Mouse (Mus musculus) kidney, postnatal 10 days (tissue): Measurements from ENCODE around the gene Sema3a.
"Not testable (repeated sequence)": the region's sequence is repeated elsewhere in the genome, so short reads cannot be mapped to it uniquely, and the experiment has no call there.

ENCODE experiments used
- DNase-seq: peaks from one replicate; pipeline ENCODE4 v3.0.0; 2021; ENCODE audit warnings: mixed read lengths

Sema3a gene

GRCm38 (mm10) chr5:13431827-13432226 lies 306.6 kb downstream of the Sema3a start:
- no peak for DNase-seq

GRCm38 (mm10) chr5:13432574-13432973 lies 307.4 kb downstream of the Sema3a start:
- no peak for DNase-seq

DNA sequence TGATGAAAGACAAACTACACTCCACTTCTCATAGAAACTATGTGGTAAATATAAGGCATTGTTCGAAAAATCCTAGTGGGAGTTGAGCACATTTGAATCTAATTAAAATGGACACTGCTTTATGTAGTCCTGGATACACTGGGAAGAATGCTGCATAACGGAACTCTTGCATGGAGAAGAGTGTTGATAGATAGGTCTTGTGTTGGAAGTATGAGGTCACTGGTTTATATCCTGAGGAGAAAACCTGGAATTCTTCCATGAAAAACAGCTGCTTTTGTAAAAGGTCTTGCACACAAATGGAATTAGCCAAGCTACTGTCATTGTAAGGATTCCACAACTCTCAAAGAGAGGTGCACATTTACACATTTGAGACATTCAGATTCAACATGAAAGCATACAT lies 308.1 kb downstream of the Sema3a start:
- DNase-seq = no peak

DNA sequence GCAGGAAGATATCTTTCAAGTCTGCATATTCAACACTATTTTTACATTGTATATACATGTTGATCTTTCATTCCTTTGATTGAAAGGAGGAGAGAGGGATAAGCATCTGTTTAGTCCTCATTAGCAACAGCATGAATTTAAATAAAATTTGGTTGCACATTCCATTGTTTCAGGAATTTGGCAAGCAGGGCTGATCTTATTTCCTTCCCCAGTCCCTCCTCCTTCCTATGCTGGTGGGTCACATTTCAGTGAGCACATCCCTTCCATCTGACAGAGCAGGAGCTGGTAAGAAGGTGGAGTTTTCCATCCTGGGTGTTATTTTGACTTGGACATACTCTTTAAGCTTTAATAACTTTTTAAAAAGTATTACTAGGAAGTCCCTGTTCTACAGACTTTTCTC lies 315.9 kb downstream of the Sema3a start:
- peak; percentile 15 for DNase-seq

- DNase-seq = no peak
These were observed 335.2 kb downstream of the Sema3a start for GRCm38 (mm10) chr5:13460182-13461001.

GRCm38 (mm10) chr5:13468856-13469255 lies 343.6 kb downstream of the Sema3a start:
- no peak for DNase-seq

DNA sequence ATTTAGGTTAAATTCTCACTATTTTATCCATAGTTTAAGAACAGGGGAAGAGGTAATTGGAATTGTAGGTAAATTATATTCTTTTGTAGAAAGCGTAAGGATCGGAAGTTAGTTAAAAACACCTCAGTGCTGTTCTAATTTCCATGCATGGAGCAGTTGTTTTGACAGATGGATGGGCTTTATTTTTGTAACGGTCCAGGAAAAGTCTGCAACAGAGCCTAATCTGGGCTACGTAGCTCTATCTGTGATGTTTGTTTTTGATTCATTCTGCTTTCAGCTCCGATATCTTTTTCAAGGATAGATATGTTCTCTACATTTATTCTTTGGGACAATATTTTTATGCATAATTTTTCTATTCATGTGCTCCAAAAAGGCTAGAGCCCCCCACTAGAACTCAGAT lies 344.2 kb downstream of the Sema3a start:
- no peak for DNase-seq

GRCm38 (mm10) chr5:13470057-13470905 lies 345.1 kb downstream of the Sema3a start:
- peak; percentile 8 for DNase-seq

GRCm38 (mm10) chr5:13477653-13478052 lies 352.4 kb downstream of the Sema3a start:
- no peak for DNase-seq

- DNase-seq = no peak
These were observed 363.5 kb downstream of the Sema3a start for GRCm38 (mm10) chr5:13488671-13489070.

GRCm38 (mm10) chr5:13495967-13496366 lies 370.8 kb downstream of the Sema3a start:
- DNase-seq = not testable (repeated sequence)

DNA sequence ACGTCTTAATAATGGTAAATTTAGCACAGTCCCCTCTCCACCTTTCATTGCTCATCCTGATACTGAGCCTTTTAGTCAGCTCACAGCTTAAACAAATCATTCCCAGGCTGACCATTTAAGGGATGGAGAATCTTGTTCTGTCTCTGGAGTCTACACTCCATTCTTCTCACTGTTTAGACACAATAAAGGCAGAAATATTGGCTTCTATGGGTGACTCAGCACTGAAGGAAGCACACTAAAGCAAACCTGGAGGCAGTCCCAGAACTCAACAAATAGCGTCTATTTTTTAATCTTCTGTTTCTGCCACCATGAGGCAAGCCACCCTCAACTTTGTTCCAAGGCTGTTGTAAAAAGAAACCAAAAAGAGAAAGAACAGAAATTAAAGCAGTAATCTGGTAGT lies 374.6 kb downstream of the Sema3a start:
- DNase-seq = no peak

DNA sequence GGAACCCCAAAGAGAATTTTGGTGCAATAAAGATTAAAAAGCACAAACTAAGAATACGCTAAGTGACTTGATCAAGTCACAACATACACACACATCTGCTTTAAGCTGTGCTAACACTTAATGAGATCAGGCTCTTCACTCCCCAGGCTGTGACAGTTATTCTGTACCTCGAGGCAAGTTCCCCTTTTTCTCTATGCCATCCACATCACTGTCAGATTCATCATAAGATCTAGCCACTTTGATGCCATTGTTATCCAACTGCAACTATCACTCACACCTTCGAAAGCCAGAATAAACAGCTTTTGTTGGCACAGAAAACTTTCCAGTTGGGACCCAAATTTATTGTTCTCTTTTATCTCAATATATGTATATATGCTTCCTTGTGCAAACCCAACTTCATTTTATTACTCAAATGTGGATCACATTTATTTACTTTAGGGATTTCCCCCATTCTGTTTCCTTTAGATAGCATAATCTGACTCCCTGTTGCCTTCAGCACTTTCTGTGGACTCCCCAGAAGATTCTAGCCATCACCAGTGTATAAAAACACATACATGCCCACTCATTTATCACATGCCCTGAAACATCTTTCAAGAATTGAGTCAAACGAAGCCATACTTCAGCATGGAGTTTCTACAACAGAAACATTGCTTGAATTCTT lies 380.8 kb downstream of the Sema3a start:
- no peak for DNase-seq

DNA sequence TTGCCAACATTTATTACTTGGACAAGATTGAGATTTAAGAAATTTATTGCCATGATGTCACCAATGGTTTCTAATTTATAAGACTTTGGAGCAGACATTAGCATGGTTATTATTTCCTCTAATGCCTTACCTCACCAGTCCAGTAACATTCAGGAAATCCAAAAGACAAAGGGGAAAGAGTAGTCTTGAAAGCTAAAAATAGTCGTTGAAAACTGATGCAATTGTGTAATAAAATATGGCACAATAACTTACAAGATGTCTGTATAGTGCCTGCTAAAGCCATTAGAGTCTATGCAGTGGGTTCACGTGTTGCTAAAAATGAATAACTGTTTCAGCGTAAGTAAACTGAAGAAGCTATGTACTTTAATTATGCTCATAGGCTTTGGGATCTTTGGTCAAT lies 383.9 kb downstream of the Sema3a start:
- no peak for DNase-seq

DNA sequence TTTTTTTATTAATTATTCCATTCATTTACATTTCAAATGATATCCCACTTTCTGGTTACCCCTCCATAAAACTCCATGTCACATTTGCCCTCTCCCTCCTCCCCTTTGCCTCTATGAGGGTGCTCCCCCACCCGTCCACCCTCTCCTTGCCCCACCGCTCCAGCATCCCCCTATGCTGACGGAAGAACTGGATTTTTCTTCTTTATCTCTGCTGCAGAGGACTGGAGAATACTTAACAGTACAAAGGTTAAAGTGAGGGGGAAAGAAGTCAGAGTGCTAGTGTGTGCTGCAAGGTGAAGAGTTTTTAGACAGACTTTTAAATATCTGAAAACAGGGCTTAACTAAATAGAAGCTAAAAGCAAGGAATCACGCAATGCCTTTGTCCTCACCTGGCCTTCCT lies 391.8 kb downstream of the Sema3a start:
- no peak for DNase-seq

DNA sequence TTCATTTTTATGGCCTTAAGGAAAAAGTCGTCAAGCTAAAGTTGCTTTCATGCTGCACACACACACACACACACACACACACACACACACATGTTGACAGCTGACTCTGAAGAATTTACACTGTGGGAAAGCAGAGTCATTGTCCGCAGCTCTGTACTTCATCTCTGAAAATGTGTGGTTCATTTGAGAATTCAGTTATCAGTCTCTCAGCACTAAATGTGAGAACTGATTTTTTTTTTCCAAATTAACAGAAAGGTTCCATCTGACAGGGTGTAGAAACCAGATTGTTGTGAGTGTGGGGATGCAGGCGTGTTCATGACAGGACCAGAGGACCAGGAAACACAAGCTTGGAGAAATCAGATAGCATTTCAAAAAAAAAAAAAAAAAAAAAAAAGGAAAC lies 400.4 kb downstream of the Sema3a start:
- DNase-seq = peak; percentile 27

DNA sequence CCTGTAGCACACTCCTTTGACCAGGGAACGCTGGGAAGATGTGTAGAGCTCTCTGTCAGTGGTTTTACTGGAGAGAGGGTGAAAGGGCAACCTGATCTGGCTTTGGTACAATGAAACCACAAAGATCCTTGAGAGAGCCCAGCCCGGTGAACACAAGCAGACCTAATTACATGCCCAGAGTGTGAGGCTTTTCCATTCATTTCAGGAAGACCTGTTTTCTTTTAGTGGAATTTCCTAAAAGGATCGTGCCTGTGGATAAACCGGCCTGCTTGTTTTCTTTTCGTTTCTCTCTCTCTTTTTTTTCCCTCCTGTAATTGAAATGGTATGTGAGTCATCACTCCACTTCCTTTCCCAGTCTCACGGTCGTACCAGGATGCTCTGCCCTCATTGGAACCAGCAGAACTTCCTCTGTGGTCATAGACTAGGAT lies 401.8 kb downstream of the Sema3a start:
- DNase-seq = no peak

- no peak for DNase-seq
These were observed 404.0 kb downstream of the Sema3a start for GRCm38 (mm10) chr5:13529226-13529625.

- DNase-seq = peak; percentile 56
These were observed 422.4 kb downstream of the Sema3a start for GRCm38 (mm10) chr5:13547472-13548209.

GRCm38 (mm10) chr5:13548210-13548554 lies 423.0 kb downstream of the Sema3a start:
- no peak for DNase-seq

DNA sequence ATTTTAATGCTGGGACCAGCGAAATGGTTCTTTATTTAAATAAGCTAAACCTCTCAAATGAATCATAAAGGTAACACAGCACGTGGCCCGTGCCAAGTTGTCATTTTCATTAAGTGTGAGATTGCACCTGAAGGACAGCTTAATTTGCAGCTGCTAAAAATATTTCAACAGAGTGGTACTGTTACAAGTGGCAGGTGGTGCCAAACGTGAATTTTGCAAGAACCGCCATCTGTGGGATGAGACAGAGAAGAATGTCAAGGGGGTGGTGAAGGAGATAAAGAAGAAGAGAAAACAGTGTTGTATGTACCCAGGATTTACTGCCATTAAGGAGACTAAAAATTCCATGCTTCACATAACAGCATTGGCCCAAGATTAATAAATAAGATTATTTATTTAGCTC lies 423.9 kb downstream of the Sema3a start:
- no peak for DNase-seq

DNA sequence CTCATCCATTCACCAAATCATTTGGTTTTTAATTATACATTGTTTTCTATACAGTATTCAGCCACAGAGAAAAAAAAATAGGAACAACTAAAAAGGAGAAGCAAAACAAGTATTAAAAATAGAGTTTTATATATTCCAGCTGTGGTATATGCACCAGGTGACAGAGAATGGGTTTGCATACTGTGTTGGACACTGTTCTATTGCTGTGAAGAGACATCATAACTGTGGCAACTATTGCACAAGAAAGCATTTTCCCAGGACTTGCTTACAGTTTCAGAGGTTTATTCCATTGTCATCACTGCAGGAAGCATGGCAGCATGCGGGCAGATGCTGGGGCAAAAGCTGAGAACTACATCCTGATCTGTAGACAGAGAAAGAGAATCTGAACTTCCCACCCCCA lies 425.7 kb downstream of the Sema3a start:
- no peak for DNase-seq

- DNase-seq = no peak
These were observed 432.0 kb downstream of the Sema3a start for GRCm38 (mm10) chr5:13557257-13557656.
